Mouse (Mus musculus) neutrophil, adult 83 days (primary cell): ENCODE data around the gene Eef1a1. TPM values are rescaled to one million over a fixed set of nuclear protein-coding genes. Genes with fewer than 3 reads are reported as not detected.

Experiments
- total RNA-seq, 2 experiments: library from RNA; stranded (reverse); gene quantifications; one replicate each; pipeline ENCODE4 v1.2.4; 2023

Gene Eef1a1
- total RNA-seq, result 1,000 to 10,000 TPM; 3,507 to 3,694 TPM

GRCm38 (mm10) chr9:78488890-78489420 lies at the start of gene Eef1a1:
Gene Eef1a1, minus strand, starts transcription at chr9:78489151.

GRCm38 (mm10) chr9:78447973-78448873 lies 40.7 kb downstream of the Eef1a1 start, which contains the start of the genes Mto1 and Gm17324:
Gene Mto1, plus strand, starts transcription at chr9:78448208.
Gene Gm17324, minus strand, starts transcription at chr9:78448786.

GRCm38 (mm10) chr9:78442579-78443392 lies 46.2 kb downstream of the Eef1a1 start, which contains the start of gene Cgas:
Gene Cgas, minus strand, starts transcription at chr9:78443237.

Other genes with a start within 250 kb of the Eef1a1 start
- not detected for gene Gm3776, start 232.0 kb downstream of the Eef1a1 start, total RNA-seq
- not detected for gene Gm10639, start 199.2 kb downstream of the Eef1a1 start, total RNA-seq
- not detected for gene Omt2a, start 174.4 kb downstream of the Eef1a1 start, total RNA-seq
- not detected for gene Omt2b, start 161.6 kb downstream of the Eef1a1 start, total RNA-seq
- not detected for gene Gsta2, start 133.4 kb downstream of the Eef1a1 start, total RNA-seq
- not detected for gene Dppa5a, start 121.0 kb downstream of the Eef1a1 start, total RNA-seq
- gene Ooep, start 110.4 kb downstream of the Eef1a1 start, total RNA-seq, result not detected
- not detected for gene Ddx43, start 93.4 kb downstream of the Eef1a1 start, total RNA-seq
- 1 to 10 TPM; 7.9 to 9.1 TPM for gene Cgas, start 45.9 kb downstream of the Eef1a1 start, total RNA-seq
- gene Mto1, start 40.9 kb downstream of the Eef1a1 start, total RNA-seq, result 10 to 100 TPM; 13.8 to 17.5 TPM
- gene Gm17324, start 40.4 kb downstream of the Eef1a1 start, total RNA-seq, result not detected
- gene Slc17a5, start 98.9 kb upstream of the Eef1a1 start, total RNA-seq, result 1 to 10 TPM; 6.1 to 6.2 TPM
- gene Cd109, start 126.4 kb upstream of the Eef1a1 start, total RNA-seq, result under 1 TPM; 0.50 to 0.90 TPM